Mouse (Mus musculus): ENCODE results near the gene Slco3a1. TPM values are rescaled to one million over a fixed set of nuclear protein-coding genes. Genes with fewer than 3 reads are reported as not detected.

The Slco3a1 gene
- total and polyA plus RNA-seq, 2 experiments = 2.1 to 4.3 TPM

GRCm38 (mm10) chr7:74483294-74484023 is 71.1 kb downstream of the Slco3a1 start:
- Histone ChIP-seq H3K79me2 (ENCODE audit: control insufficient read depth, insufficient read depth, low read length) (no peaks in the 10 kb centered on the region), H3K4me1 (ENCODE audit: control insufficient read depth, insufficient read depth, low read length) (no peaks in the 10 kb centered on the region), H3K27ac (replicated peaks; ENCODE audit: insufficient read depth, low read depth, low read length) (no peak overlapping the region), H3K4me3 (ENCODE audit: insufficient read depth, low read depth, low read length) (no peak overlapping the region), H3K27me3 (ENCODE audit: control insufficient read depth, insufficient read depth, low read length) (no peaks in the 10 kb centered on the region), H3K36me3 (ENCODE audit: control insufficient read depth, insufficient read depth, low read length) (no peaks in the 10 kb centered on the region), H3K9ac (ENCODE audit: low read depth, low read length) (no peak overlapping the region)
- no peak for DNase-seq (ENCODE audit: extremely low read depth, low read depth, low spot score)
- TF ChIP-seq POLR2A (IDR thresholded peaks at IDR 0.05; ENCODE audit: extremely low read depth, insufficient read depth, low read length) (no peak), CTCF (IDR thresholded peaks at IDR 0.05; ENCODE audit: low read depth, low read length) (no peak)
- 67% methylated on average over 3 of the region's 3 CpGs for WGBS

GRCm38 (mm10) chr7:74471740-74472139 is 82.8 kb downstream of the Slco3a1 start:
- TF ChIP-seq CTCF (IDR thresholded peaks at IDR 0.05; ENCODE audit: low read depth, low read length) (no peak), POLR2A (IDR thresholded peaks at IDR 0.05; ENCODE audit: extremely low read depth, insufficient read depth, low read length) (no peak)
- Histone ChIP-seq H3K4me1 (ENCODE audit: control insufficient read depth, insufficient read depth, low read length) (no peaks in the 10 kb centered on the region), H3K27me3 (ENCODE audit: control insufficient read depth, insufficient read depth, low read length) (no peaks in the 10 kb centered on the region), H3K4me3 (ENCODE audit: insufficient read depth, low read depth, low read length) (no peak overlapping the region), H3K9ac (ENCODE audit: low read depth, low read length) (no peak overlapping the region), H3K36me3 (ENCODE audit: control insufficient read depth, insufficient read depth, low read length) (no peaks in the 10 kb centered on the region), H3K79me2 (ENCODE audit: control insufficient read depth, insufficient read depth, low read length) (no peaks in the 10 kb centered on the region), H3K27ac (replicated peaks; ENCODE audit: insufficient read depth, low read depth, low read length) (no peak overlapping the region)
- no peak for DNase-seq (ENCODE audit: extremely low read depth, low read depth, low spot score)
- WGBS = 71% methylated on average over 7 of the region's 7 CpGs

- no peak for TF ChIP-seq CTCF (IDR thresholded peaks at IDR 0.05; ENCODE audit: low read depth, low read length)
- no peak for TF ChIP-seq POLR2A (IDR thresholded peaks at IDR 0.05; ENCODE audit: extremely low read depth, insufficient read depth, low read length)
- no peak for DNase-seq (ENCODE audit: extremely low read depth, low read depth, low spot score)
- no peak overlapping the region for H3K4me3 ChIP-seq (ENCODE audit: insufficient read depth, low read depth, low read length)
- H3K9ac ChIP-seq (ENCODE audit: low read depth, low read length) = no peak overlapping the region
- no peaks in the 10 kb centered on the region for H3K27me3 ChIP-seq (ENCODE audit: control insufficient read depth, insufficient read depth, low read length)
- no peaks in the 10 kb centered on the region for H3K36me3 ChIP-seq (ENCODE audit: control insufficient read depth, insufficient read depth, low read length)
- no peaks in the 10 kb centered on the region for H3K79me2 ChIP-seq (ENCODE audit: control insufficient read depth, insufficient read depth, low read length)
- 80% methylated on average over 4 of the region's 4 CpGs for WGBS
- H3K27ac ChIP-seq (replicated peaks; ENCODE audit: insufficient read depth, low read depth, low read length) = no peak overlapping the region
- H3K4me1 ChIP-seq (ENCODE audit: control insufficient read depth, insufficient read depth, low read length) = no peaks in the 10 kb centered on the region
Observed at GRCm38 (mm10) chr7:74466886-74467285, 87.7 kb downstream of the Slco3a1 start.

- Histone ChIP-seq H3K79me2 (ENCODE audit: control insufficient read depth, insufficient read depth, low read length) (no peaks in the 10 kb centered on the region), H3K36me3 (ENCODE audit: control insufficient read depth, insufficient read depth, low read length) (no peaks in the 10 kb centered on the region), H3K27ac (replicated peaks; ENCODE audit: insufficient read depth, low read depth, low read length) (no peak overlapping the region), H3K4me3 (ENCODE audit: insufficient read depth, low read depth, low read length) (no peak overlapping the region), H3K27me3 (ENCODE audit: control insufficient read depth, insufficient read depth, low read length) (no peaks in the 10 kb centered on the region), H3K9ac (ENCODE audit: low read depth, low read length) (no peak overlapping the region), H3K4me1 (ENCODE audit: control insufficient read depth, insufficient read depth, low read length) (no peaks in the 10 kb centered on the region)
- no peak for TF ChIP-seq CTCF (IDR thresholded peaks at IDR 0.05; ENCODE audit: low read depth, low read length)
- TF ChIP-seq POLR2A (IDR thresholded peaks at IDR 0.05; ENCODE audit: extremely low read depth, insufficient read depth, low read length) = no peak
- WGBS = 78% methylated on average over 7 of the region's 7 CpGs
- DNase-seq (ENCODE audit: extremely low read depth, low read depth, low spot score) = no peak
Observed at GRCm38 (mm10) chr7:74464638-74465037, 89.9 kb downstream of the Slco3a1 start.

GRCm38 (mm10) chr7:74462451-74462850 is 92.1 kb downstream of the Slco3a1 start:
- Histone ChIP-seq H3K4me1 (ENCODE audit: control insufficient read depth, insufficient read depth, low read length) (no peaks in the 10 kb centered on the region; the same call in 1 of the 2 replicates), H3K79me2 (ENCODE audit: control insufficient read depth, insufficient read depth, low read length) (no peaks in the 10 kb centered on the region), H3K27me3 (ENCODE audit: control insufficient read depth, insufficient read depth, low read length) (no peaks in the 10 kb centered on the region), H3K9ac (ENCODE audit: low read depth, low read length) (no peak overlapping the region), H3K36me3 (ENCODE audit: control insufficient read depth, insufficient read depth, low read length) (no peaks in the 10 kb centered on the region), H3K4me3 (ENCODE audit: insufficient read depth, low read depth, low read length) (no peak overlapping the region), H3K27ac (replicated peaks; ENCODE audit: insufficient read depth, low read depth, low read length) (no peak overlapping the region)
- DNase-seq (ENCODE audit: extremely low read depth, low read depth, low spot score) = no peak
- no peak for TF ChIP-seq CTCF (IDR thresholded peaks at IDR 0.05; ENCODE audit: low read depth, low read length)
- TF ChIP-seq POLR2A (IDR thresholded peaks at IDR 0.05; ENCODE audit: extremely low read depth, insufficient read depth, low read length) = no peak
- 77% methylated on average over 4 of the region's 4 CpGs for WGBS

GRCm38 (mm10) chr7:74461736-74462135 is 92.8 kb downstream of the Slco3a1 start:
- TF ChIP-seq CTCF (IDR thresholded peaks at IDR 0.05; ENCODE audit: low read depth, low read length) (no peak), POLR2A (IDR thresholded peaks at IDR 0.05; ENCODE audit: extremely low read depth, insufficient read depth, low read length) (no peak)
- DNase-seq (ENCODE audit: extremely low read depth, low read depth, low spot score) = no peak
- no peaks in the 10 kb centered on the region for H3K36me3 ChIP-seq (ENCODE audit: control insufficient read depth, insufficient read depth, low read length)
- no peak overlapping the region for H3K9ac ChIP-seq (ENCODE audit: low read depth, low read length)
- no peak overlapping the region for H3K27ac ChIP-seq (replicated peaks; ENCODE audit: insufficient read depth, low read depth, low read length)
- no peaks in the 10 kb centered on the region for H3K27me3 ChIP-seq (ENCODE audit: control insufficient read depth, insufficient read depth, low read length)
- H3K4me1 ChIP-seq (ENCODE audit: control insufficient read depth, insufficient read depth, low read length) = no peaks in the 10 kb centered on the region; the same call in 1 of the 2 replicates
- H3K79me2 ChIP-seq (ENCODE audit: control insufficient read depth, insufficient read depth, low read length) = no peaks in the 10 kb centered on the region
- no peak overlapping the region for H3K4me3 ChIP-seq (ENCODE audit: insufficient read depth, low read depth, low read length)
- WGBS = 84% methylated on average over 5 of the region's 5 CpGs

Data from liver, adult 2 months (tissue).